Mouse (Mus musculus) lung, adult 2 months (tissue): ENCODE data around the gene Itgb3.

Source experiments
- CTCF ChIP-seq: fragments of 200-500 bp; IDR thresholded peaks from 2 replicates; pipeline ENCODE4 v1.5.1; 2011; ENCODE audit warnings: mild to moderate bottlenecking, low read length, control low read depth; ENCODE audit not compliant: insufficient read depth
- POLR2A ChIP-seq: fragments of 200-500 bp; IDR thresholded peaks from 2 replicates; pipeline ENCODE4 v1.6.1; 2011; ENCODE audit warnings: low read depth, mild to moderate bottlenecking, control low read depth, low read length, borderline replicate concordance; ENCODE audit errors: extremely low read depth

DNA sequence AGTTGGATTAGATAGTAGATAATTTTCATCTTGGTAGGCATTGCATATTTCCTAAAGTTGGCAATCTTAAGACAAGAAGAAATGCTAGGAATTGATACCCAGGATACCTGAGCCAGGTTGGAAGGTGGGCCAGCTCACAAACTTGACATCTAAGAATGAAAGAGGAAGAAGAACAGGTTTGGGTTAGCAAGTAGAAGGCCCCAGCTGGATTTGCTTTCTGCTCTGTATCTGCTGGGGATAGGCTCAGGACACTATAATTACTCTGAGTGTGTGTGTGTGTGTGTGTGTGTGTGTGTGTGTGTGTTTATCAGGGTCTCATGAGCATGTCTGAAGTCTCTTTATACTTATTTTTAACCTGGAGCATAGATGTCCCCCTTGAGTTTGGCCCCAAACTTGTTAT lies 18.8 kb downstream of the Itgb3 start:
- no peak for TF ChIP-seq CTCF
- no peak for TF ChIP-seq POLR2A
